Mouse (Mus musculus) forebrain, embryonic 10.5 days (tissue): ENCODE results near the gene Robo1. TPM values are rescaled to one million over a fixed set of nuclear protein-coding genes. Genes with fewer than 3 reads are reported as not detected.

Source experiments
- DNase-seq: peaks from one replicate; pipeline ENCODE4 v3.0.0-alpha.2; 2017; ENCODE audit warnings: low spot score; ENCODE audit errors: extremely low spot score
- H3K27ac ChIP-seq: fragments of 300-500 bp; sonication (generic); 2 replicates; pipeline ENCODE4 v1.5.1; 2016; ENCODE audit warnings: mild to moderate bottlenecking
- H3K27me3 ChIP-seq: fragments of 300-500 bp; sonication (generic); 2 replicates; pipeline ENCODE4 v1.6.1; 2016; ENCODE audit warnings: mild to moderate bottlenecking; ENCODE audit not compliant: poor library complexity, severe bottlenecking
- H3K36me3 ChIP-seq: fragments of 300-500 bp; sonication (generic); replicated peaks from 2 replicates; pipeline ENCODE4 v1.6.1; 2016; ENCODE audit warnings: mild to moderate bottlenecking, moderate library complexity
- H3K4me1 ChIP-seq: fragments of 300-500 bp; sonication (generic); 2 replicates; pipeline ENCODE4 v1.6.1; 2016
- H3K4me3 ChIP-seq: fragments of 300-500 bp; sonication (generic); 2 replicates; pipeline ENCODE4 v1.5.1; 2016; ENCODE audit warnings: mild to moderate bottlenecking, moderate library complexity
- H3K9me3 ChIP-seq: fragments of 300-500 bp; sonication (generic); 2 replicates; pipeline ENCODE4 v1.6.1; 2016; ENCODE audit warnings: mild to moderate bottlenecking, moderate library complexity
- WGBS: fragments of 180-500 bp; shearing (Covaris S2); methylation state at CpG from one replicate; pipeline ENCODE4 v1.1.7; 2016; 5-methylcytosine and 5-hydroxymethylcytosine counted together
- polyA plus RNA-seq: library from polyadenylated mRNA; unstranded; fragments of >200 nt; fragmentation: Nextera tagmentation; extraction: Ambion mirVana; gene quantifications from 2 replicates; pipeline ENCODE4 v1.2.1, GENCODE M21; 2016

The Robo1 gene
- 22.0 and 22.4 TPM in 2 replicates for polyA plus RNA-seq

- 91% methylated on average over 8 of the region's 8 CpGs for WGBS
- Histone ChIP-seq H3K36me3 (no peaks in the 10 kb centered on the region), H3K9me3 (no peaks in the 10 kb centered on the region), H3K27ac (no peak within 1 kb of the TSS), H3K4me1 (no peaks in the 10 kb centered on the region), H3K4me3 (no peak within 1 kb of the TSS), H3K27me3 (no peaks in the 10 kb centered on the region)
- no peak for DNase-seq
Measured at GRCm38 (mm10) chr16:72307537-72308330, at the start of gene Robo1. TSS of gene Robo1 (plus strand) at chr16:72308306.

GRCm38 (mm10) chr16:72267839-72268238, 40.3 kb upstream of the Robo1 start:
- no peaks in the 10 kb centered on the region for H3K27me3 ChIP-seq
- 91% methylated on average over 10 of the region's 10 CpGs for WGBS
- H3K4me3 ChIP-seq, result no peak overlapping the region
- H3K27ac ChIP-seq, result no peak overlapping the region
- no peak for DNase-seq
- no peaks in the 10 kb centered on the region for H3K36me3 ChIP-seq
- no peaks in the 10 kb centered on the region for H3K9me3 ChIP-seq
- H3K4me1 ChIP-seq, result no peaks in the 10 kb centered on the region

DNA sequence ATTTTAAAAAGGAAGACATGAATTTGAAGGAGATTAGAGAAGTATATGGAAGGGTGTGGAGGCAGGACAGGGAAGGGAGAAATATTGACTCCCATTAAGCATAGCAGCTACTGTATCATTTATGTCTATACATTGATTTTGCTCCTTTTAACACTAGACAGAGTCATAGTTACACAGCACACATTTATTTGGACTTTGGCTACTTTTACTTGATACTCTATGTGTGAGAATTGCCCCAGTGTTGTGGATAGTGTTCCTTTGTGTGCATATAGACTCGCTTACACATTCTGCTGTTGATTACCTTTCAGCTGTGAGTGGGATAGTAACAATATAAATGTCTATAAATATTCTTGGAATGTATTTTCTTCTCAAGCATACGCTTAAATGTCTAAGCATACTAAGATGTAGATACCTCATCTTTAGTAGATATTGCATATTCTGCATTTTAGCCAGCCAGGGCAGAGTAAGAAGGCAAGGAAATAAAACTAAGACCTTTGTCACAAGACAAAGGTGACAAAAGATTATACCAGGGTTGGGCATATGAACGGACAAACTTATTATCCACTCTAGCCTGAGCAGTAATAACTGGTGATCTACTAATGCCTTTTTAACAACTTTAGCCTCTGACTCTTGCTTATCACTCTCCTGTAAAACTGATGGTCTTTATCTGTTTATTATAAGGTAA, 31.6 kb upstream of the Robo1 start:
- Histone ChIP-seq H3K27ac (no peak overlapping the region), H3K4me1 (no peaks in the 10 kb centered on the region), H3K27me3 (no peaks in the 10 kb centered on the region), H3K36me3 (no peaks in the 10 kb centered on the region), H3K9me3 (no peaks in the 10 kb centered on the region), H3K4me3 (no peak overlapping the region)
- 87% methylated on average over 3 of the region's 3 CpGs for WGBS
- DNase-seq, result no peak

DNA sequence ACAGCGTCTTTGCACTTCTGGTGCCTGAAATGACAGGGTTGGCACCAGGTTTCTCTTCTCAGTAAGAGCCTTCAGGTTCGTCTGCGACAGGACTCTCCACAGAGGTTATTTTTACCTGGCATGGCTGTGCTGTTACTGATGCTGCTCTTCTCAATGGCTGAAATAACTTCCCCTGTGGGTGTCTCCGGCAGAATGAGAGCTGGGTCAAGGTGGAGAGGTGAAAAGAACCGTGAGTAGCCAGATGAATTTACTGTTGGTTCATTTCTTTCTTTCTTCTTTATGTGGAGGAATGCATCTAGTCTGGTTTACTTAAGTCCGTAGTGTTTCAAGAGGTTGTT, 194 bp downstream of the Robo1 start:
- H3K9me3 ChIP-seq, result no peaks in the 10 kb centered on the region
- no peaks in the 10 kb centered on the region for H3K27me3 ChIP-seq
- WGBS, result 76% methylated on average over 6 of the region's 6 CpGs
- no peaks in the 10 kb centered on the region for H3K36me3 ChIP-seq
- no peak for DNase-seq
- no peaks in the 10 kb centered on the region for H3K4me1 ChIP-seq
- no peak overlapping the region for H3K4me3 ChIP-seq
- H3K27ac ChIP-seq, result no peak overlapping the region

GRCm38 (mm10) chr16:72327321-72327720, 19.2 kb downstream of the Robo1 start:
- 74% methylated on average over 8 of the region's 8 CpGs for WGBS

GRCm38 (mm10) chr16:72328579-72328978, 20.5 kb downstream of the Robo1 start:
- Histone ChIP-seq H3K9me3 (no peaks in the 10 kb centered on the region), H3K36me3 (no peaks in the 10 kb centered on the region)

More at GRCm38 (mm10) chr16:72327321-72327720, 19.2 kb downstream of the Robo1 start:
- Histone ChIP-seq H3K27ac (no peak overlapping the region), H3K4me1 (no peaks in the 10 kb centered on the region), H3K4me3 (no peak overlapping the region), H3K9me3 (no peaks in the 10 kb centered on the region), H3K27me3 (no peaks in the 10 kb centered on the region), H3K36me3 (no peaks in the 10 kb centered on the region)
- DNase-seq, result no peak

DNA sequence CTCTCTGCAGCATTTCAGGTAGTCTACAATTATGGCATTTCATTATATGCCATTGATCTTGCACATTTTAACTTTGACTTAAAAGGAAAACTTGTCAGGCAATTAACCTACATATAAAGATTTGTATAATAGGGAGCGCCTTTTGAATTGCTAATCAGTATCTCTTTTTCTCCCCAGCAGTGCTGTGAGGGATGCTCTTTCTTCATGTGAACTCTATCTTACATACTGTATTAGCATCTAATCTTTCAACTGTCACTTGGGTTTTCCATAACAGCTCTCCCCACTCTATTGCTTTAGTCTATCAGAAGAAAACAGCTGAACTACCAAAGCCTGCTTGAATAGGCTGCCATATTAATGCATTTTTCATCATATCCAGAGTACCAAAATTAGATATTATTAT, 29.7 kb downstream of the Robo1 start:
- no peak for DNase-seq
- 94% methylated on average over 1 of the region's 1 CpGs for WGBS

More at GRCm38 (mm10) chr16:72328579-72328978, 20.5 kb downstream of the Robo1 start:
- no peak overlapping the region for H3K27ac ChIP-seq
- H3K4me1 ChIP-seq, result no peaks in the 10 kb centered on the region
- H3K4me3 ChIP-seq, result no peak overlapping the region
- 90% methylated on average over 3 of the region's 3 CpGs for WGBS
- H3K27me3 ChIP-seq, result no peaks in the 10 kb centered on the region
- DNase-seq, result no peak

GRCm38 (mm10) chr16:72350422-72350821, 42.3 kb downstream of the Robo1 start:
- Histone ChIP-seq H3K27ac (no peak overlapping the region), H3K36me3 (no peaks in the 10 kb centered on the region), H3K27me3 (no peaks in the 10 kb centered on the region), H3K4me1 (peaks cover 6% of the 10 kb centered on the region), H3K4me3 (no peak overlapping the region), H3K9me3 (no peaks in the 10 kb centered on the region)
- WGBS, result 73% methylated on average over 5 of the region's 5 CpGs
- DNase-seq, result no peak

More for the DNA sequence above, 29.7 kb downstream of the Robo1 start:
- Histone ChIP-seq H3K27me3 (no peaks in the 10 kb centered on the region), H3K9me3 (no peaks in the 10 kb centered on the region), H3K36me3 (no peaks in the 10 kb centered on the region), H3K4me3 (no peak overlapping the region), H3K27ac (no peak overlapping the region), H3K4me1 (no peaks in the 10 kb centered on the region)

GRCm38 (mm10) chr16:72356515-72357357, 48.6 kb downstream of the Robo1 start:
- H3K36me3 ChIP-seq, result no peaks in the 10 kb centered on the region
- no peak overlapping the region for H3K27ac ChIP-seq
- no peak for DNase-seq
- no peaks in the 10 kb centered on the region for H3K27me3 ChIP-seq
- no peaks in the 10 kb centered on the region for H3K9me3 ChIP-seq
- 82% methylated on average over 2 of the region's 2 CpGs for WGBS
- H3K4me3 ChIP-seq, result no peak overlapping the region
- H3K4me1 ChIP-seq, result no peaks in the 10 kb centered on the region

DNA sequence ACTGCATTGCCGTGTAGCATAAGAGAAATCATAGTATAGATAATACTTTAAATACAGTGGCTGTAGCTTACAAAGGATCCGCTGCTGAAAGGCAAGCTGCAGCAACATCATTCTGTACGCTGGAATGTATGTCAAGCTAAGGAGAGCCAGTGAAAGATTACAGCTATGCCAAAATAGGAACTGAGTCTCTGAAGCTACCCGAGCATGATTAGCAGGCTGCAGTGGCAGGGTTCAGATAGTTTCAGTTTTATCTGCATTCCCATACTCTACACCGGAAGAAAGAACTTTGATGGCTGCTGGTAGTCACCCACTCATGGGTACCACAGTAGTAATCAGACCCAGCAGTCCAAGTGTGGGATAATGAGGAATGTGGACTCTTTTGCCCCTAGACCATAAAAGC, 68.8 kb downstream of the Robo1 start:
- no peak overlapping the region for H3K27ac ChIP-seq
- no peaks in the 10 kb centered on the region for H3K4me1 ChIP-seq
- no peak overlapping the region for H3K4me3 ChIP-seq
- no peaks in the 10 kb centered on the region for H3K36me3 ChIP-seq
- H3K27me3 ChIP-seq, result no peaks in the 10 kb centered on the region
- DNase-seq, result no peak
- H3K9me3 ChIP-seq, result no peaks in the 10 kb centered on the region
- WGBS, result 89% methylated on average over 5 of the region's 5 CpGs

- Histone ChIP-seq H3K9me3 (no peaks in the 10 kb centered on the region), H3K4me3 (no peak overlapping the region), H3K27me3 (no peaks in the 10 kb centered on the region), H3K36me3 (no peaks in the 10 kb centered on the region), H3K4me1 (no peaks in the 10 kb centered on the region), H3K27ac (no peak overlapping the region)
- DNase-seq, result no peak
- WGBS, result 92% methylated on average over 6 of the region's 6 CpGs
Measured at GRCm38 (mm10) chr16:72381819-72382218, 73.7 kb downstream of the Robo1 start.

- H3K9me3 ChIP-seq, result no peaks in the 10 kb centered on the region
- H3K27ac ChIP-seq, result no peak overlapping the region
- no peak overlapping the region for H3K4me3 ChIP-seq
- DNase-seq, result no peak
- H3K4me1 ChIP-seq, result no peaks in the 10 kb centered on the region
- WGBS, result 84% methylated on average over 1 of the region's 1 CpGs
- no peaks in the 10 kb centered on the region for H3K27me3 ChIP-seq
- no peaks in the 10 kb centered on the region for H3K36me3 ChIP-seq
Measured at GRCm38 (mm10) chr16:72383566-72383965, 75.5 kb downstream of the Robo1 start.
